ENCODE assay signal across 12 mouse cellular contexts in genomic region chr9:57468914-57469313, GRCm38 (mm10). TPM values are rescaled to one million over a fixed set of nuclear protein-coding genes. Genes with fewer than 3 reads are reported as not detected.
DNase-seq lines count a peak whose midpoint lies in the region; ATAC-seq lines count a peak whose summit lies in the region.
"Had no signal": no experiment of that assay in that cellular context is flagged by ENCODE, and none has a peak within 500 bp of the region (broad histone marks: within the 10 kb centered on the region; RNA-seq: fewer than 3 reads in every experiment).

No protein-coding gene starts in this region.

- no peak overlapping the region for H3K4me2 ChIP-seq in midbrain, embryonic 13.5 days (replicated peaks)

- no peak for ATAC-seq in midbrain, embryonic 13.5 days

- no peak overlapping the region for H3K27ac ChIP-seq in midbrain, embryonic 13.5 days
- no peak overlapping the region for H3K27ac ChIP-seq in midbrain, embryonic 10.5 days (replicated peaks)
- H3K27ac ChIP-seq: limb, embryonic 10.5 days had no signal

- peaks cover 30% of the 10 kb centered on the region for H3K4me1 ChIP-seq in midbrain, embryonic 13.5 days (replicated peaks)
- H3K4me1 ChIP-seq in midbrain, embryonic 10.5 days: peaks cover 32% of the 10 kb centered on the region

- 0 out of 2 replicates have a peak, but pooled peaks cover 2% of the 10 kb centered on the region for H3K27me3 ChIP-seq in midbrain, embryonic 13.5 days
- H3K27me3 ChIP-seq in midbrain, embryonic 10.5 days (ENCODE audit: low read depth, poor library complexity, severe bottlenecking): peaks cover 10% of the 10 kb centered on the region

- H3K36me3 ChIP-seq in midbrain, embryonic 13.5 days: no peaks in the 10 kb centered on the region
- no peaks in the 10 kb centered on the region for H3K36me3 ChIP-seq in midbrain, embryonic 10.5 days
- H3K36me3 ChIP-seq: G1E; limb, embryonic 10.5 days had no signal

- peak; percentile 32 for DNase-seq in cerebellum, adult 11 months
- no peak for DNase-seq in cerebellum, adult 8-10 months
- DNase-seq in midbrain, embryonic 10.5 days (ENCODE audit: low spot score): no peak
- peak; percentile 58 for DNase-seq in left cerebral cortex, adult 11 months (ENCODE audit: low spot score)
- peak; percentile 29 for DNase-seq in right cerebral cortex, postnatal 14 days
- no peak for DNase-seq in lung, postnatal 10 days
- no peak for DNase-seq in urinary bladder, postnatal 14 days (ENCODE audit: low spot score)
- DNase-seq: adrenal gland, postnatal 10 days; heart, postnatal 10 days had no signal

- no peak overlapping the region for H3K9ac ChIP-seq in midbrain, embryonic 13.5 days (replicated peaks)

- WGBS in midbrain, embryonic 13.5 days: 74% methylated on average over 4 of the region's 4 CpGs
- WGBS in midbrain, embryonic 10.5 days: 80% methylated on average over 4 of the region's 4 CpGs

- peak overlapping the region; percentile 74; the same call in 1 of the 2 replicates for H3K4me3 ChIP-seq in midbrain, embryonic 13.5 days (replicated peaks)
- no peak overlapping the region for H3K4me3 ChIP-seq in midbrain, embryonic 10.5 days

- no peaks in the 10 kb centered on the region for H3K9me3 ChIP-seq in midbrain, embryonic 13.5 days
- no peaks in the 10 kb centered on the region for H3K9me3 ChIP-seq in midbrain, embryonic 10.5 days (replicated peaks)
- H3K9me3 ChIP-seq: limb, embryonic 10.5 days had no signal

RNA-seq across cellular contexts. Expression of gene Scamp5, which starts 1.1 kb away (rescaled TPM):
- polyA plus RNA-seq in midbrain, embryonic 13.5 days (2015; fragmentation: Nextera tagmentation; extraction: Ambion mirVana): 90.9 and 91.6 TPM in 2 replicates
- 17.3 and 26.3 TPM in 2 replicates for polyA plus RNA-seq in midbrain, embryonic 10.5 days (2016; fragmentation: Nextera tagmentation; extraction: Ambion mirVana)

RNA-seq across cellular contexts. Expression of gene Ppcdc, which starts 29.0 kb away (rescaled TPM):
- 26.2 and 28.4 TPM in 2 replicates for polyA plus RNA-seq in midbrain, embryonic 13.5 days (2015; fragmentation: Nextera tagmentation; extraction: Ambion mirVana)
- 25.8 and 26.7 TPM in 2 replicates for polyA plus RNA-seq in midbrain, embryonic 10.5 days (2016; fragmentation: Nextera tagmentation; extraction: Ambion mirVana)

RNA-seq across cellular contexts. Expression of gene Rpp25, which starts 34.9 kb away (rescaled TPM):
- polyA plus RNA-seq in midbrain, embryonic 13.5 days (2015; fragmentation: Nextera tagmentation; extraction: Ambion mirVana): 19.5 and 27.6 TPM in 2 replicates
- 2.5 and 9.3 TPM in 2 replicates for polyA plus RNA-seq in midbrain, embryonic 10.5 days (2016; fragmentation: Nextera tagmentation; extraction: Ambion mirVana)

RNA-seq across cellular contexts. Expression of gene Cox5a, which starts 52.2 kb away (rescaled TPM):
- polyA plus RNA-seq in midbrain, embryonic 13.5 days (2015; fragmentation: Nextera tagmentation; extraction: Ambion mirVana): 809 and 819 TPM in 2 replicates
- polyA plus RNA-seq in midbrain, embryonic 10.5 days (2016; fragmentation: Nextera tagmentation; extraction: Ambion mirVana): 705 and 737 TPM in 2 replicates

Comparison
In these comparisons a context has a peak if more than half of its experiments do, and no peak if none do; other contexts are left out.
1. DNase-seq: peak in cerebellum, adult 11 months (single experiment), left cerebral cortex, adult 11 months (single experiment) and right cerebral cortex, postnatal 14 days (single experiment); none in cerebellum, adult 8-10 months (single experiment), midbrain, embryonic 10.5 days (single experiment), lung, postnatal 10 days (single experiment) and urinary bladder, postnatal 14 days (single experiment).